In the genomic region with DNA sequence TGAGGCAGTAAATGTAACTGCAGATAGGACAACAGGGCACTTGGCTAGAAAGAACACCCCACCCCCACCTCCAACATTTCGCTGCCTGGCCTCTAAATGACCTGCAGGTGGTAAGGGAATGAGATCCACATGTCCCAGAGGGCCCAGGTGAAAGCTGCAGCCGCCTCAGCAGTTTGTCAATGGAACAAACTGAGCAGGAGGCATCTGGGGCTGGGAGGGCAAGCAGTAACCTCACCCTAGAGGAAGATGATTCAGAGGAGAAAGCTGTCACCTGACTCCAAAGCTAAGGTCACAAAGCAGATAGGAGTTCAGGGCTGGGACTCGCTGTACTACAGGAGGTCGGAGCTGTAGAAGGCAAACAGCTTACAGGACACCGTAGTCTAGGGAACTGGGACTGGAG, we compare ENCODE assay signal across 13 mouse cellular contexts.
DNase-seq lines count a peak whose midpoint lies in the region; ATAC-seq and TF ChIP-seq lines count a peak whose summit lies in the region.
"Had no signal": no experiment of that assay in that cellular context is flagged by ENCODE, and none has a peak within 500 bp of the region (broad histone marks: within the 10 kb centered on the region; RNA-seq: fewer than 3 reads in every experiment).

No protein-coding gene starts in this region.

- ATAC-seq in liver, postnatal 0 days: peak; percentile 62
- ATAC-seq in liver, embryonic 12.5 days: no peak
- ATAC-seq in kidney, postnatal 0 days (replicated peaks; ENCODE audit: low FRiP score, low read depth): peak; percentile 77
- ATAC-seq: forebrain, embryonic 14.5 days had no signal

- no peak for TF ChIP-seq CTCF in liver, postnatal 0 days (IDR thresholded peaks at IDR 0.05; ENCODE audit: low read depth)
- TF ChIP-seq CTCF in kidney, postnatal 0 days (IDR thresholded peaks at IDR 0.05; ENCODE audit: low read depth): no peak

- DNase-seq in liver, postnatal 0 days: peak; percentile 15
- DNase-seq in embryonic facial prominence, embryonic 10.5 days (ENCODE audit: low spot score): peak; percentile 60
- no peak for DNase-seq in kidney, postnatal 0 days (ENCODE audit: low spot score)
- no peak for DNase-seq in right cerebral cortex, postnatal 14 days
- DNase-seq in lung, adult 18-20 months: no peak
- no peak for DNase-seq in cerebellum, postnatal 10 days
- DNase-seq: layer of hippocampus, postnatal 36 days; thymus, adult 2 months had no signal

- TF ChIP-seq EP300 in liver, postnatal 0 days (IDR thresholded peaks at IDR 0.05; ENCODE audit: low read depth): 0 out of 2 replicates have a peak, but pooled peaks have one; percentile 21

- no peaks in the 10 kb centered on the region for H3K36me3 ChIP-seq in liver, postnatal 0 days (replicated peaks; ENCODE audit: insufficient read depth, low read length)
- no peaks in the 10 kb centered on the region for H3K36me3 ChIP-seq in liver, embryonic 12.5 days
- H3K36me3 ChIP-seq in embryonic facial prominence, embryonic 10.5 days (replicated peaks): no peaks in the 10 kb centered on the region
- H3K36me3 ChIP-seq in kidney, postnatal 0 days (ENCODE audit: insufficient read depth, low read length): no peaks in the 10 kb centered on the region
- H3K36me3 ChIP-seq: embryonic facial prominence, embryonic 15.5 days; heart, embryonic 10.5 days had no signal

- H3K4me3 ChIP-seq in liver, postnatal 0 days (ENCODE audit: low read depth, low read length): no peak overlapping the region
- no peak overlapping the region for H3K4me3 ChIP-seq in liver, embryonic 12.5 days
- H3K4me3 ChIP-seq in embryonic facial prominence, embryonic 10.5 days: no peak overlapping the region
- no peak overlapping the region for H3K4me3 ChIP-seq in kidney, postnatal 0 days (replicated peaks; ENCODE audit: low read depth, low read length)
- H3K4me3 ChIP-seq: embryonic facial prominence, embryonic 15.5 days; heart, embryonic 10.5 days; megakaryocyte, embryonic 14.5 days had no signal

- no peaks in the 10 kb centered on the region for H3K4me1 ChIP-seq in liver, postnatal 0 days (ENCODE audit: insufficient read depth)
- no peaks in the 10 kb centered on the region for H3K4me1 ChIP-seq in liver, embryonic 12.5 days
- H3K4me1 ChIP-seq in embryonic facial prominence, embryonic 10.5 days: peaks cover 29% of the 10 kb centered on the region
- no peaks in the 10 kb centered on the region for H3K4me1 ChIP-seq in kidney, postnatal 0 days (replicated peaks; ENCODE audit: insufficient read depth, low read length)
- H3K4me1 ChIP-seq: megakaryocyte, embryonic 14.5 days had no signal

- no peak overlapping the region for H3K4me2 ChIP-seq in liver, postnatal 0 days (ENCODE audit: low read depth, low read length)
- H3K4me2 ChIP-seq in liver, embryonic 12.5 days: no peak overlapping the region
- H3K4me2 ChIP-seq in kidney, postnatal 0 days (ENCODE audit: low read length): no peak overlapping the region
- H3K4me2 ChIP-seq: embryonic facial prominence, embryonic 15.5 days had no signal

- H3K27me3 ChIP-seq in liver, postnatal 0 days (ENCODE audit: insufficient read depth, low read length): no peaks in the 10 kb centered on the region
- no peaks in the 10 kb centered on the region for H3K27me3 ChIP-seq in liver, embryonic 12.5 days (replicated peaks)
- no peaks in the 10 kb centered on the region for H3K27me3 ChIP-seq in embryonic facial prominence, embryonic 10.5 days (replicated peaks; ENCODE audit: low read depth, poor library complexity, severe bottlenecking)
- no peaks in the 10 kb centered on the region for H3K27me3 ChIP-seq in kidney, postnatal 0 days (ENCODE audit: insufficient read depth, low read length)
- H3K27me3 ChIP-seq: embryonic facial prominence, embryonic 15.5 days; megakaryocyte, embryonic 14.5 days had no signal

- H3K9ac ChIP-seq in liver, postnatal 0 days (replicated peaks): no peak overlapping the region
- H3K9ac ChIP-seq in liver, embryonic 12.5 days: no peak overlapping the region
- no peak overlapping the region for H3K9ac ChIP-seq in kidney, postnatal 0 days (ENCODE audit: low read depth, low read length)
- H3K9ac ChIP-seq: embryonic facial prominence, embryonic 15.5 days had no signal

- no peak overlapping the region for H3K27ac ChIP-seq in liver, postnatal 0 days (ENCODE audit: low read depth)
- no peak overlapping the region for H3K27ac ChIP-seq in liver, embryonic 12.5 days
- H3K27ac ChIP-seq in embryonic facial prominence, embryonic 10.5 days (replicated peaks): no peak overlapping the region
- H3K27ac ChIP-seq in kidney, postnatal 0 days: no peak overlapping the region
- H3K27ac ChIP-seq: embryonic facial prominence, embryonic 15.5 days; heart, embryonic 10.5 days had no signal

- no peaks in the 10 kb centered on the region for H3K9me3 ChIP-seq in liver, postnatal 0 days (ENCODE audit: low read length)
- no peaks in the 10 kb centered on the region for H3K9me3 ChIP-seq in liver, embryonic 12.5 days (replicated peaks)
- H3K9me3 ChIP-seq in embryonic facial prominence, embryonic 10.5 days: no peaks in the 10 kb centered on the region
- H3K9me3 ChIP-seq in kidney, postnatal 0 days (replicated peaks; ENCODE audit: low read length): no peaks in the 10 kb centered on the region
- H3K9me3 ChIP-seq: embryonic facial prominence, embryonic 15.5 days; heart, embryonic 10.5 days; megakaryocyte, embryonic 14.5 days had no signal

- 36% methylated on average over 5 of the region's 5 CpGs for WGBS in liver, postnatal 0 days (ENCODE audit: insufficient replicate concordance)
- WGBS in liver, embryonic 12.5 days (ENCODE audit: insufficient replicate concordance): 43% methylated on average over 5 of the region's 5 CpGs
- 29% methylated on average over 5 of the region's 5 CpGs for WGBS in embryonic facial prominence, embryonic 10.5 days
- 25% methylated on average over 5 of the region's 5 CpGs for WGBS in kidney, postnatal 0 days

Comparison
In these comparisons a context has a peak if more than half of its experiments do, and no peak if none do; other contexts are left out.
1. DNase-seq: peak in liver, postnatal 0 days (single experiment) and embryonic facial prominence, embryonic 10.5 days (single experiment); none in kidney, postnatal 0 days (single experiment), right cerebral cortex, postnatal 14 days (single experiment), lung, adult 18-20 months (0 of 2) and cerebellum, postnatal 10 days (0 of 2).